Mouse (Mus musculus) kidney, postnatal 4 days (tissue): ENCODE results near the gene Casr.

Source experiments
- DNase-seq, 2 experiments: peaks; one replicate each; pipeline ENCODE4 v3.0.0; 2021; ENCODE audit warnings: mixed read lengths in 2 of 2

Casr gene

DNA sequence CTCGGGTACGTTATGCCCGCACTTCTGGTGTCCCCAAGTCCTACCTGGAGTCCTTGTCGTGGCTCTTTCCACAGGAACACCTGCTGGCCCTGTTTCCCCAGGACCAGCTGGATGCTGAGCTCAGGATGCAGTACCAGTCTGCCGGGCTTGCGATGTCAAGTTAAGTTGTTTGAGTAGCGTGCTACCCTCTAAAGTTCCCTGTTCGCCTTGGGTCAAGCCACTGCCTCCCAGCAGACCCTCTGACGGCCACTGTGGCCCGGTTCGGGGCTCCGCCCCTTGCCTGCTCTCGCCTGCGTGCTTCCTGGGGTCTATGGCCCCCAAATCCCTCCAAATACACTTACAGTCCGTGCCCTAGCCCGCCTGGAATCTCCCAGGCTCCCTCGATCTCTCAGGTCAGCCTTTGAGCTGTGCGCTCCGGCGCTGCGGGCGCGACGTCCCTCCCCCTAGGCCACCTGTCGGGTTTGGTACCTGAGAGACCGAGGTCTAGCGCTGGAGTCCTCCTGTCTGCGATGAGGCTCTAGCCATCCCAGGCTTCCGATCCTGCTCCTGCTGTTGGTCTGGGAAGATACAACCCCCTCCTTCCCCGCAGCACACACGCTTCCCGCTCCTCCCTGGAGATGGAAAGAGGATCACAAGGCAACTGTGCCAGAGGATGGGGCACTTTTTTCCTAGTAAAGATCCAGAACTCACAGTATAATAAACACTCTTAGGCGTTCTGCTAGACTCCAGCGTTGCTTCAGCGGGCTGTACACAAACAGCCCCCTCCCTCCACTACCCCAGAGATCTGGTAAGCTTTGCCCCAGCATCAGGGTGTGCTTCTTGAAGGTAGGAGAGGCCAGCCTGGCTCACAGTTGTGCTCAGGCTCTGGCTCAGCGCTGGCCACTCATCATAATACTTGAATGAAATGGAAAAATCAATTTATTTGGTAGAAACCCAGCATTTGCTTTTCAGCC, at the start of gene Casr:
Gene Casr (minus strand): TSS at position 756 of the 953 bp plus-strand sequence.
- DNase-seq, result peak; percentile 22 to 41

DNA sequence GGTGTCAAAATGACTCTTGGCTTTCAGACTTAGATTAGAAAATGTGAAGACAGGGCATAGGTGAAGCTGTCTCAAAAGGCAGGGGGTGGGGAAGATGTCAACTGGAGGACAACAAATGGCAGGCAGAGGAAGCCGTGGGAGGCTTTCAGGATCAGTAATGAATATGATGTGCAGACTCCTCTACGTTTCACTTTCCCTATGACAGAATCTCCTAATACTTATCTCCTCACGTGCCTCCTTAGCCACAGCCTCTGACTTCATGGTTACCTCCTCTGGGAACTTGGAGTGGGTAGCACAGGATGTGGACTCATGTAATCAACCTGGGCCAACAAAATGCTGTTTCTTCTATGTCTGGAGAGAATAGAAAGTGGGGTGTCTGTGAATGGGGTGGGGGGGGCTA, 40.7 kb upstream of the Casr start:
- DNase-seq, result no peak

DNA sequence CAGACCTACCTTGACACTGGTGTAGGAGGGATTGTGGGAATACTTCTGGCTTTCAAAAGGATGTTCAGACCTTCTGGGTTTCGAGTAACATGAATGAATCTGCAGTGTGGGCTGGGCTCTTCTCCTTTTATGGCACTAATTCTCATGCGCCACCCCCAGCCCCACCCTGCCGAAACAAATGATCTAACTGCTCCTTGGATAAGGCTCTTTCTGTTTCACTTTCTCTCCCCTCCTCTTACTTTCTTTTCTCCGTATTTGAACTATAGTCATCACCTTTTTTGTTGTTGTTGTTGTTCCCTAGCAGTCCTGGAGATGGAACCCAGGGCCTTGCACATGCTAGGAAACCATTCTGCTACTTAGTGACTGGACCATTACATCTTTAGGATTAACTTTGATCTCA, 36.3 kb upstream of the Casr start:
- DNase-seq, result no peak

DNA sequence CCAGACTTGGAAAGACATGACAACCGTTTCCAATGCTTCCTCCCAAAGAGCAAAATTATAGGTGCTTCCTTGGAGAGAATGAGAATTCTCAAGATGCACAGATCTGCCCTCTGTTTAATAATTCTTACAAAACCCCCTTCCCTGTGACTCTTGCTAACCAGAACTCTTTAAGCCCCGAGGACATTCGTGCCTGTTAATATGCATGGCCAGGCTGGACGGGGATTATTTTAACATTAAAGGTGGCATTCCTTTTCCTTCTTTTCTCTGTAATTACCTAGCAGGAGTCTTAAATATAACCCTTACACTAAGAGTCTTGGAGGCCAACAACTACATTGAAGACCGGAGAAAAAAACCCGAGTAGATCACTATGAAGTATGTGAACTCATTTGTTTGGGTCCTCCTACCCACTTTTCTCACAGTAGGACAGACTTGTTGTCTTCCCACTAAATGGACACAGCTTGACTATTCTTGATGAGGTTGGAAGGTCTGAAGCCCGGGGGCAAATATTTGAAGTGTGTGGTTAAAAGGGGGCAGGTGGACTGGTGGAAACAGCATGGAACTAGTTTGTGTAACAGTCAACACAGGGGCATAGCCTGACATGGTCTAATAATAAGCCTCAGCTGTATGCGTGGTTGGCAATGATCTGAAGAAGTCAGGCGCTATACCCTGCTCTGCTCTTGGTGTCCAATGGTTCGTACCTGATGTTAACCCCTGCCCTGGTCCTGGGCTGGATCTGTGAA, 34.9 kb upstream of the Casr start:
- DNase-seq, result no peak

DNA sequence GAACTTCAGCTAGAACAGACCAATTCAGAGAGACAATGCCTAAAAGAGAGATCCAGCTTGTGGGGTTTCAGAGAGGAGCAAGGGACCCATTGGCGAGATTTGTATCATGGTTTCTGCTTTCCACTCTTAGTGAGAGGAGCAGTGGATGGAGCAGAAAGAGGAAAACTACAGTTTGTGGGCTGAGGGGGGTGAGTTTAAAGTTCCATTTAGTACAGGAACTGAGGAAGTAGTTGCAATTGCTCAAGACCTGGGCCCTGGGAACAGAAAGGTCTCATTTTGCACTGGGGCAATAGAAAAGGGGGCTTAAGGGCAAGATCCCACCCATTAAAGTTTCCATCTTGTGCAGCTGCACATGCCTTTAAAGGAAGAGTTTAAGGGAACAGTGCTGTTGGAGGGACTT, 28.0 kb upstream of the Casr start:
- no peak for DNase-seq

DNA sequence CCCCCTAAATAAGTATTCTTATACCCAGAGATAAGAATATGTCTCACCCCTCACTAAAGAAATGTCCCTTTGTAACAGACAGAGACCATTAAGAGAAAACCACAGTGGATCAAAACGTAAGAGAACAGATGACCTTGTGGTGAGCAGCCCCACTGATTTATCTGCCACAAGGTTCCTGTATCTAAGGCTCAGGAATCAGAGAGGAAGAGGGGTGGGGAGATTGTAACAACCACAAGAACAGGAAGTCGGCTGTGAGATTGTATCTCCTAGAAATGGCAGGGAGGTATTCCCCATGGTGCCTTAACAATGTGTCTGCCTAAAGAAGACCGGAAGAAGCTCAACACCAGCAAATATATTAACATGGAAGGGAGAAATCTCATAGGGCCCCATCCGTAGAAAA, 26.0 kb upstream of the Casr start:
- no peak for DNase-seq

DNA sequence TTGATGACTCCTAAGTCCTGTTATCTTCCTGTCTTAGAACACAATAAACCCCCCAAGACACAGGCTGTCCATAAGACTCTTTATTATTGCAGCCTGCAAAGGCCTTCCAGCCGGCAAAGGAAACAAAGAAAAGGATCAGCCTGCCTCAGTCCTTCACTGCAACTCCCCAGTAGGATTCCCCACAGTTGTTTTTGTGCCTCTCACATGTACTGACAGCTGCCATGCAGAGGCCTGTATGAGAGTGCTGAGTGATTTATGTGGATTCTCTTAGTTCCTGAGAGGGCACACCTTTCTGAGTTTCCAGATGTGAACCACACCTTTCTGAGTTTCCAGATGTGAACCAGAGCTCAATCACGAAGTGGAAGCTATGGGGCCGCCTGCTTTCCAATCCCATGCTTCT, 20.1 kb upstream of the Casr start:
- no peak for DNase-seq

DNA sequence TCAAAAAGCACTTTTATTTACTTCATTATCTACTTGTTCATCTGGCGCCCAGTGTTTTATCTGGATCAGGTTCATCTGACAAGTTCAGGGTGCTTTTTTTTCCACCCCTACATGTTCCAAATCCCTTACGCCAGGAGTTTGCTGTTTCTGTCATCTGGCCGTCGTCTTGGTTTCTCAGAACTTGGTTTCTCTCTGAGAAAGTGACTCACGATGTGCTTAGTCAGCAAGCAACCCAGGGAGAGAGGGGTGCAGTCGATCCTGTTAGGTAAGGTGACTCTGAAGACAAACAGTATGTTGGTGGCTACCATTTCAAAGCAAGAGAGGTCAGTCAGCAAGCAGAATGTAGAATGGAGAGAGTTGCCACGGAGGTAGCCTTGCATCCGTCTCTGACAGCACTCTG, 10.0 kb upstream of the Casr start:
- no peak for DNase-seq

DNA sequence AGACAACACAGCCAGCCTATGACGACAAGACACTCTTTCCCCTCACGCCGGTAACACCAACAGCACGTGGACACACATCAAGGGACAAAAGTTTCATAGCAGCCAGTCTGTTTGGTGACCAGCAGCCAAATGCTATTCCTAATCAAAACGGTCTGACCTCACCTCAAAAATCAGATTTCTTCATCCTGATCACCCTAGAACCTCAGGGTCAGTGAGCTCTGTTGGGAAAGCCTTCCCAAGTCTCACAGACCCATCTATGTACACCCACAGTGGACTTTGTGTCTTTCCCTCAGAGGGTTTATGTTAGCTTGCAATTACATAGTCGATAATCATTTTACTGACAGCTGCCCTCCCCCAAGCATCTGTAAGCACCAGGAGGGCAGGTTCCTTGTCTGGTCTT, 2.4 kb downstream of the Casr start:
- DNase-seq, result no peak

DNA sequence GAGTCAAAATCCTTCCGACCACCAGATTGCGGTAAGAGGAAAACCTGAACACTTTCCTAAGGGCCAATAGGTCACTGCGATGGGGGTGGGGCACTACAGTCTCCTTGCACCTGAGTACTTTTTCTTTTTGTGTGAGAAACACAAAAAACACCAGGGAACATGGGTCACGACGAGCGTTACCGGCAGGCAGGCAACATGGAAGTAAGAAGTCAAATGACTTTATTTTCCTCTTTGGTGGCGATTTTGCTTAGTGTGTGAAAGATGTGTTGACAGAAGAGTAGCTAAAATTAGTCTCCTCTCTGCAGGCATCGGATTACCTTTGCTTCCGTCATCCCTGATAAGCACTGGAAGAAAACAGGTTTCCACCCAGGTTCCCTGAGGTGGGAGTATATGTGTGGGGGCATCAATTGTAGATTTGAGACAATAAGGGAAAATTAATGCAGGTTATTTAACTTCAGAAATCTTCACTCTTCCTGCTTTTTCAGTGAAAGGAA, 6.2 kb downstream of the Casr start:
- no peak for DNase-seq

DNA sequence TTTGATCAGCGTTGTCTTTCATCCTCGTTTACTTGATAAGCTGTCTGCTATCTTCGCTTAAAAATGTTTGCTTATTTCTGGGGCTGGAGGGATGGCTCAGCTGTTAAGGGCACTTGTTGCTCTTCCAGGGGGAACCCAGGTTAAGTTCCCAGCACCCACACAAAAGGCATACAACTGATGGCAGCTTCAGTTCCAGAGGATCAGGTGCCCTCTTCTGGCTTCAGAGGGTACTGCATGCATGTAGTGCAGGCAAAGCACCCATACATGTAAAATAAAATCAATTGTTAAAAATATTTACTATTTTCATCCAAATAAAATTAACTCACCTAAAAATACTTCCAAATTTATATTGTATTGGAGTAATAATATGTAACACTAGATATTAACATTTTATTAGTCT, 8.3 kb downstream of the Casr start:
- DNase-seq, result no peak

DNA sequence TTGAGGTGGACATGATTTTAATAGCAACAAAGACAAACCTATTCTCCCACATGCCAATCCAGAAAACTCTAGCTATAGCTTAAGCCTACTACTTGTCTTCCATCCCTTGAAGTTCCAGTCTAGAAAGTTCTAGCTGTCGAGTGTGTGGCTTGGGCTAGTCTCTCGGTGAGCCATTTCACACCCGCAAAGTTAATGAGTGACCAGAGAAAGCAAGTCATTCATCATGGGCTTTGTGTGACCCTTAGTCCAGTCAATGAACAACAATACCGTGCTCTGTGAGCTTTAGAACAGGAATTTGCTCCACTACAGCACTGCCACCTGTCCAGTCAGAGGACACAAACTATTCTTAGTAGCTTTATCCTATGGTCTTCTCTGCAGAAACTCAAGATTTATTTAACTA, 16.6 kb downstream of the Casr start:
- peak; percentile 39 to 62 for DNase-seq

DNA sequence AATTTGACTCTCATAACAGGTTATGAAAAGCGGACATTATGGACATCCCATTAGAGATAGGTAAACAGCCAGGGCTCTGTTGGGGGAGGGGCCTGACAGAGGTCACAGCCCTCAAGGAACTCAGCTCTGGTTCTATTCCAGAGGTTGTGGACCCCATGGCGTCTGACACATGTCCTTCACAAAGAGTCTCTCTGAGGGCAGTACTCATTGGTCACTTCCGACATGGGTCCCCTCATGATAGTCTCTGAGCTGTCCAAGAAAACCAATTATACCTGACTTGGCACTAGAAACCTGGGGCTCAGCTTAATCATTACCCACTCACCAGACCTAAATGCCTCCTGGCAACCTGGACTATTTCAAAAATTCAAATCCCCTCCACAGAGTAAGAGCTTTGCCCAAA, 18.9 kb downstream of the Casr start:
- peak; percentile 34 to 49 for DNase-seq

DNA sequence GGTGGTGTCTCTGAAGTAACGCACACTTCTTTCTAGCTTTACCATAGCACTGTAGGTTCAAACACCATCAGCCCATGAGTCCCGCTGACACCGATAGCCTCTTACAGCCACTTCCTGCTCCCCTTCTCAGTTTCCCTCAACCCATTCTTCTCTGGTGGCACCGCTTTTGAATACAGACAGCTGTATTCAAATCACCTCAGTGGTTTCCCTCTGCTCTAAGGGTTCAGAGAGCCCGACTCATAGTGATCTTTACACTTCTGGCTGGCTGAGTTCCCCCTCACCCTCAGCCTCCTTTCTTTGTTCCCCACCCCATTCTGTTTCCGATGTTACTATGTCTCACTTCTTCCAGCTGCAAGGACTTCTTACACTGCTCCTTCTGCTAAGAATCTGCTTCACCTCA, 21.1 kb downstream of the Casr start:
- DNase-seq, result no peak

DNA sequence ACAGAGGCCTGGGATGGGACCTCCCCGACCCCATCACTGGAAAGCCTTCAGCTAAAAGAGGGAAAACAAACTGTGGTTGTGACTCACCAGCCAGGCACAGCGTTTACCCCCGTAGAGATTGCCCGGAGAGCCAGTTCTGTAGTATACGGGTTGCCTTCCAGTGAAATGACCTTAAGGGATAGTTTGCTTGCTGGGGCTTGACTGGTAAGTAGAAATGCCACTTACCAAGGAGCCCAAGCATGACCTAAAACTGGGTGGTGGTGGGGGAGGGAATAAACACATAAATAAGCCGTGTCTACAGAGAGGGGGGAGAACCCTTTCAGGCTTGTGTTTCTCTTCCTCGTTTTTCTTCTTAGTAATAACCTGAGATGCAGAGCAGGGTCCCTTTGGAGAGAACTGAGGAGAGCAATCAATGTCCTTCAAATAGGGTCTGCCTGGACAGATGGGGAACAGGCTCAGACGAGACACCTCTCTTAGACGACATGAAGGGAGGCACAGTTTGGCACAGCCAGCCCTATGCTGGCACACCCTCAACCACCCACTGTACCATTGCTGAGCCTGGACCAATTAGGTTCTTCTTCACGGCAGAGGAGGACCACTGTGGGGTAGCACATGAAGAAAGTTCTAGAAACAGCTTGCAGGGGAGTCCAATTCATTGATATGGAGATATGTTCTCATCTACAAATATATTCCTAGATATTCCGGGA, 28.8 kb downstream of the Casr start:
- peak; percentile 20 to 53 for DNase-seq

DNA sequence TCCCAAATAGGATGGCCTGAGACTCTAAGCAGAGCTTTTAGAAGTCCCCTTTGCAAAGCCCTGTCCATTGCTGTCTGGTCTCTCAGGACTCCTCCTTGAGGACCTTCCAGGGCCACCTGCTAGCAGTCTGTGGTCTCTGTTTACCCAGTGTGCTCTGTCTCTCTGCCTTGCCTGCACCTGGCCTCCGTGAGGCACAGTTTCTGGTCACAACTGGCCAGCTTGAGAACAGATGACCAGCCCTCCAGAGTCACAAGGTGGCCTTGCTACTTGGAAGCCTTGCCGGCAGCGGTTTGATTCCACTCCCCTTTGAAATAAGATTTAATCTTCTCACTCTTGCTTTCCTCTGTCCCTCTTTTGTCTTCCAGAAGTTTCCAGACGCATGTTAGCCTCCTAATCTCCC, 29.9 kb downstream of the Casr start:
- DNase-seq, result peak; percentile 13 to 25

DNA sequence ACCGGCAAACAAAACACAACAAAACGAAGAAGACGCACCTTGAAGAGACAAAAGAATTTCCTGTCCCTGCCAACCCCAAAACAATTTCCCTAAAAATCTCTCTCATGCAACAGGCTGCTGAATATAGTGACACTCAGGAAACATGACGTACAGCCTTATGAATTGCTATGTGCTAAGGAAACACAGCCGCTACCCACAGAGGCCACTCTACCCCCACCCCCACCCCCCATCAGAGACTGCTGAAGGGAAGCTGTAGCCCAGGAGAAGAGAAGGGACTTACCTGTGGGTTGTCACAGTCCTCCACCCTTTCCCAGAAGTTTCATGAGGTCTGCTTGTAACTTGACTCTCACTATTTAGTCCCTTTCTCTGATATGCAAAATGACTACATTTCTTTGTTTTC, 30.3 kb downstream of the Casr start:
- no peak for DNase-seq

DNA sequence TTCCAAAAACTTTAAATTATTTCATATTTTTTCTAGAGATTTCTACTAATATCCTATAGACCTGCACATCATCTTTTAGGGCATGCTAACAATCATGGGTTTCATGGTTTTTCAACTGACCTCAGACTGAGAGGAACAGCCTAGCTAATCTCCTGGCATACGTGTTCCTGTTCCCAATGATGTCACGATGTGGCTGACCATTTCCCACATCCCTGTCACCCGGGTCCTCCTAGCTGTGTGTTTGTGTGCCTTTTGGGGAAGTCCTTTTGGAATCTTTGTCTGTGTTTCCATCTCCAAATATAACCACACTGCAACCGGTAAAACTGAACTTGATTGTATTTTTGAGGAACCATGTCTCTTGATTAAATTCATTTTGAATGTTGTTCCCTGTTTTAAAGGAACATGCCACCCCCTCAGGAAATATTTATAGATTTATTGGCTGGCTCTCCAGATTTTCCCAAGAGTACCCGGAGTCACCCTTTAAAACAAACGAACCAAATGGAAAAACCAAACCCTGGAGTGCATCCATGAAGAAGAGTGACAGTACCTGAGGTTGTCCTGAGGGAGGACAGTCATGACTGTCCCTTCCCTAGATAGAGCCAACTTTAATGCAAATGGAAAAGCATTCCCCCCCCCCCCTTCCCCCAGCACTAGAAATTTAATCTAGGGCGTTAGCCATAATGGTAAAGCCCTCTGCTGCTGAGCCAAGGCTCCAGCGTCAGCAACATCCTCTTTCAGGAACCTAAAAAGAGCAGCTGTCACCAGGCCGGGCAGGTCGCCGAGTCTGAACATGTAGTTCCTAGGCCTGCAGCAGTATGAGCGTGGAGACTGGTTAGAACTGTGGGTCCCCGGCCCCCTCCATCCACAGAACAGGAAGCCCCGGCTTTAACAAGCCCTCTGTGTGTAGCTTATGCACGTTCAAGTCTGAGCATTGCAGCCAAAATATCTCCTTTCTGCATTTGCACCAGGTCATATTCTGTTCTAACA, 31.1 kb downstream of the Casr start:
- DNase-seq, result peak; percentile 24 to 30

DNA sequence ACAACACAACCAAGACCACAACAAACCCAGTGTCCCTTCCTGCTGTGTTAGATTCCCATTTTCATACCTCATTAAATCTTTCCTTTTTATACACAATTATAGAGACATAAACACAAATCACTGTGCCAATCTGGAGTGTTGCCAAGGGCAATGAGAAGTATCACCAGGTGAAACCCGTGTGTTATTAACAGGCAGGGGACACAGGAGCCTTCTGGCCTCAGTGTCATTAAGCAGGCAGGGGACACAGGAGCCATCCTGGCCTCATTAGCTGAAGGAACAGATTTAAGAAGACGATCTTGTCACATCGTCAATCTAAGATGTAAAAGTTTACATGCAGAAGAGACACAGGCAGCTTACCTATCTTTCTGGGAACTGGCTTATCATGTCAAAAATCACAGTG, 33.1 kb downstream of the Casr start:
- no peak for DNase-seq

DNA sequence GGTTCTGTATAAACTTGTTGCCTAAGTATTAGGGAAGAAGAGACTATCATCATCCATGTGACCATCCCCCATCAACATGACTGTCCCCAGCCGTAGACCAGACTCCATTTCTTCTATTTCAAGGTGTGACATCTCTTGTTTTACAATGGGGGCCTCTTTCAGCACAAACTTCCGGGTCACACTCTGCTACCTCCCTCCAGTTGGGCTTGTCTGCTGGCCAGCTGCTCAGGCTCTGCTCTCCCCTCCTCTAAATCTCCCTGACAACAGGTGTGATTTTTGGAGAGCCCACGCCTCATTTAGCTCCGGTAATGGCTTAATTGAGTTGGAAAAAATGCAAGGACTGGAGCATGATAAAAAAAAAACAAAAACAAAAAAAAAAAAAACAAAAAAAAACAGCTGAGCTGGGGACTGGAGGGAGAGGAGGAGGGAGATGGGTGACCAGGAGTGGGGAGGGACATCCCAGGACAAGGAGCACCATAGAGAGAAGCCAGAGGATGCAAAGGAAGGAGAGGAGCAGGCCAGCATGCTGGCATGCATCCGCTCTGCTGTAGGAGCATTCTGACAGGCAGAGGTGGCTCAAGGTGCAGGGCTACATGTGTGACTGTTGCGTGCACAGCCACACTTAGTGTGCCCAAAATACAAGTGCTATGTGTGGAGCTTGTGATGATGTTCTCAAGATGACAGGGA, 35.2 kb downstream of the Casr start:
- DNase-seq, result peak; percentile 17 to 45

DNA sequence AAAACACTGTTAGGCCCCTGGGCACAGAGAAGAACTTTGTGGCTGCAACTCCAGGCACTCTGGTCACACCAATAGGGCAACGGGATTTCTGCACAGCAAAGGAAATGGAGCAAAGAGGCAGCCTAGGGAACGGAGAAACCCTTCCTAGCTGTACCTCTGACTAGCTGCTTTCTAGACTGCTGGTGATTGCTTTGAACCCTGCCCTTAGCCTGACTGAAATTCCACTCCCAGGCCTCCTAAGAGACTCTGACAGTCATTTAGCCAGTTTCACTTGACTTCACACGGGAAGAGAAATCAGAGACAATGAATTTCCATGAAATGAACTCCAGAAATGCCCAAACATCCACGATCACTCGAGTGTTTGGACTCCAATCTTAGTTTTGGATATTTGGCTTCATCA, 38.8 kb downstream of the Casr start:
- DNase-seq, result no peak
